Mouse (Mus musculus): ENCODE measurements around the gene Lzic. TPM values are rescaled to one million over a fixed set of nuclear protein-coding genes. Genes with fewer than 3 reads are reported as not detected.
A peak's percentile ranks its signal among the peaks of the same experiment; 100 is the strongest.

Gene Lzic
- total RNA-seq, 1 experiment = 29.1 TPM

GRCm38 (mm10) chr4:149477078-149477477, 8.0 kb upstream of the Lzic start, which contains the start of gene Tmem274:
TSS of gene Tmem274 (plus strand) at chr4:149477378.
- no peak within 1 kb of the TSS for H3K9ac ChIP-seq (ENCODE audit: insufficient read depth, low read depth, low read length, poor library complexity, severe bottlenecking)
- no peaks in the 10 kb centered on the region for H3K9me3 ChIP-seq (ENCODE audit: control insufficient read depth, insufficient read depth, low read depth, low read length)
- no peak for DNase-seq (ENCODE audit: low read depth, low spot score)
- no peaks in the 10 kb centered on the region; the same call in 1 of the 2 replicates for H3K36me3 ChIP-seq (ENCODE audit: control insufficient read depth, insufficient read depth, low read length, poor library complexity, severe bottlenecking)
- H3K4me1 ChIP-seq (ENCODE audit: control insufficient read depth in 2 of 2, insufficient read depth in 2 of 2, low read length in 2 of 2, poor library complexity in 1 of 2) = peaks cover 0 to 7% of the 10 kb centered on the region in 2 experiments; a peak in 1 of 4 replicates
- H3K4me3 ChIP-seq (ENCODE audit: insufficient read depth in 1 of 2, low read depth in 1 of 2, low read length in 2 of 2, poor library complexity in 1 of 2, severe bottlenecking in 1 of 2) = peak within 1 kb of the TSS in 1 of 2 experiments; percentile 20; a peak in 1 of 4 replicates
- no peak within 1 kb of the TSS for H3K27ac ChIP-seq (ENCODE audit: insufficient read depth, low read depth, low read length, poor library complexity, severe bottlenecking)
- TF ChIP-seq HCFC1 (IDR thresholded peaks at IDR 0.05; ENCODE audit: borderline replicate concordance, insufficient read depth, low read length) (no peak), CHD2 (IDR thresholded peaks at IDR 0.05; ENCODE audit: low read depth, low read length) (no peak), MAFK (IDR thresholded peaks at IDR 0.05; ENCODE audit: insufficient read depth, low read depth, low read length) (no peak), ZNF384 (IDR thresholded peaks at IDR 0.05; ENCODE audit: low read depth, low read length) (no peak), ZC3H11A (IDR thresholded peaks at IDR 0.05; ENCODE audit: borderline replicate concordance, low read depth, low read length) (no peak)
- in situ Hi-C loops (cut with MboI; ENCODE audit: low sequenced_read_pairs in 2 of 2, unreplicated experiment in 2 of 2) = no loop called here

- DNase-seq (ENCODE audit: low read depth, low spot score) = no peak
- Histone ChIP-seq H3K4me3 (ENCODE audit: insufficient read depth in 1 of 2, low read depth in 1 of 2, low read length in 2 of 2, poor library complexity in 1 of 2, severe bottlenecking in 1 of 2) (peak overlapping the region; percentile 62 to 95), H3K27ac (ENCODE audit: insufficient read depth, low read depth, low read length, poor library complexity, severe bottlenecking) (no peak overlapping the region; the same call in 1 of the 2 replicates)
Observed at GRCm38 (mm10) chr4:149484566-149484965, 463 bp upstream of the Lzic start.

GRCm38 (mm10) chr4:149485825-149486206, 787 bp downstream of the Lzic start:
- TF ChIP-seq HCFC1 (IDR thresholded peaks at IDR 0.05; ENCODE audit: borderline replicate concordance, insufficient read depth, low read length) (no peak), MAFK (IDR thresholded peaks at IDR 0.05; ENCODE audit: insufficient read depth, low read depth, low read length) (no peak), ZC3H11A (IDR thresholded peaks at IDR 0.05; ENCODE audit: borderline replicate concordance, low read depth, low read length) (no peak), ZNF384 (IDR thresholded peaks at IDR 0.05; ENCODE audit: low read depth, low read length) (no peak), CHD2 (IDR thresholded peaks at IDR 0.05; ENCODE audit: low read depth, low read length) (no peak)
- H3K9me3 ChIP-seq (ENCODE audit: control insufficient read depth, insufficient read depth, low read depth, low read length) = no peaks in the 10 kb centered on the region
- in situ Hi-C loops (cut with MboI; ENCODE audit: low sequenced_read_pairs in 2 of 2, unreplicated experiment in 2 of 2) = no loop called here
- H3K27ac ChIP-seq (ENCODE audit: insufficient read depth, low read depth, low read length, poor library complexity, severe bottlenecking) = peak overlapping the region; percentile 54; the same call in 1 of the 2 replicates
- H3K4me3 ChIP-seq (ENCODE audit: insufficient read depth in 1 of 2, low read depth in 1 of 2, low read length in 2 of 2, poor library complexity in 1 of 2, severe bottlenecking in 1 of 2) = peak overlapping the region; percentile 90 to 95
- peak overlapping the region; percentile 89 for H3K9ac ChIP-seq (ENCODE audit: insufficient read depth, low read depth, low read length, poor library complexity, severe bottlenecking)
- peaks cover 19% of the 10 kb centered on the region for H3K36me3 ChIP-seq (ENCODE audit: control insufficient read depth, insufficient read depth, low read length, poor library complexity, severe bottlenecking)
- peaks cover 2 to 5% of the 10 kb centered on the region in 2 experiments; a peak in 1 of 4 replicates for H3K4me1 ChIP-seq (ENCODE audit: control insufficient read depth in 2 of 2, insufficient read depth in 2 of 2, low read length in 2 of 2, poor library complexity in 1 of 2)
- no peak for DNase-seq (ENCODE audit: low read depth, low spot score)

More at GRCm38 (mm10) chr4:149484566-149484965, 463 bp upstream of the Lzic start:
- peaks cover 15% of the 10 kb centered on the region for H3K36me3 ChIP-seq (ENCODE audit: control insufficient read depth, insufficient read depth, low read length, poor library complexity, severe bottlenecking)
- H3K4me1 ChIP-seq (ENCODE audit: control insufficient read depth in 2 of 2, insufficient read depth in 2 of 2, low read length in 2 of 2, poor library complexity in 1 of 2) = peaks cover 2 to 6% of the 10 kb centered on the region in 2 experiments; a peak in 2 of 4 replicates
- TF ChIP-seq CHD2 (IDR thresholded peaks at IDR 0.05; ENCODE audit: low read depth, low read length) (no peak), MAFK (IDR thresholded peaks at IDR 0.05; ENCODE audit: insufficient read depth, low read depth, low read length) (no peak), ZC3H11A (IDR thresholded peaks at IDR 0.05; ENCODE audit: borderline replicate concordance, low read depth, low read length) (no peak), ZNF384 (IDR thresholded peaks at IDR 0.05; ENCODE audit: low read depth, low read length) (no peak), HCFC1 (IDR thresholded peaks at IDR 0.05; ENCODE audit: borderline replicate concordance, insufficient read depth, low read length) (no peak)
- H3K9ac ChIP-seq (ENCODE audit: insufficient read depth, low read depth, low read length, poor library complexity, severe bottlenecking) = peak overlapping the region; percentile 74
- in situ Hi-C loops (cut with MboI; ENCODE audit: low sequenced_read_pairs in 2 of 2, unreplicated experiment in 2 of 2) = no loop called here
- no peaks in the 10 kb centered on the region for H3K9me3 ChIP-seq (ENCODE audit: control insufficient read depth, insufficient read depth, low read depth, low read length)

GRCm38 (mm10) chr4:149487729-149488128, 2.7 kb downstream of the Lzic start:
- Histone ChIP-seq H3K4me1 (ENCODE audit: control insufficient read depth in 2 of 2, insufficient read depth in 2 of 2, low read length in 2 of 2, poor library complexity in 1 of 2) (peaks cover 2 to 5% of the 10 kb centered on the region in 2 experiments; a peak in 1 of 4 replicates), H3K9me3 (ENCODE audit: control insufficient read depth, insufficient read depth, low read depth, low read length) (no peaks in the 10 kb centered on the region), H3K4me3 (ENCODE audit: insufficient read depth in 1 of 2, low read depth in 1 of 2, low read length in 2 of 2, poor library complexity in 1 of 2, severe bottlenecking in 1 of 2) (no peak overlapping the region), H3K9ac (ENCODE audit: insufficient read depth, low read depth, low read length, poor library complexity, severe bottlenecking) (no peak overlapping the region), H3K27ac (ENCODE audit: insufficient read depth, low read depth, low read length, poor library complexity, severe bottlenecking) (no peak overlapping the region), H3K36me3 (ENCODE audit: control insufficient read depth, insufficient read depth, low read length, poor library complexity, severe bottlenecking) (peaks cover 21% of the 10 kb centered on the region)
- TF ChIP-seq ZNF384 (IDR thresholded peaks at IDR 0.05; ENCODE audit: low read depth, low read length) (no peak), CHD2 (IDR thresholded peaks at IDR 0.05; ENCODE audit: low read depth, low read length) (no peak), ZC3H11A (IDR thresholded peaks at IDR 0.05; ENCODE audit: borderline replicate concordance, low read depth, low read length) (no peak), MAFK (IDR thresholded peaks at IDR 0.05; ENCODE audit: insufficient read depth, low read depth, low read length) (no peak), HCFC1 (IDR thresholded peaks at IDR 0.05; ENCODE audit: borderline replicate concordance, insufficient read depth, low read length) (no peak)
- DNase-seq (ENCODE audit: low read depth, low spot score) = no peak
- in situ Hi-C loops (cut with MboI; ENCODE audit: low sequenced_read_pairs in 2 of 2, unreplicated experiment in 2 of 2) = no loop called here

Measured in ES-E14 (cell line).